Mouse (Mus musculus): ENCODE data around the gene Trim62.

DNA sequence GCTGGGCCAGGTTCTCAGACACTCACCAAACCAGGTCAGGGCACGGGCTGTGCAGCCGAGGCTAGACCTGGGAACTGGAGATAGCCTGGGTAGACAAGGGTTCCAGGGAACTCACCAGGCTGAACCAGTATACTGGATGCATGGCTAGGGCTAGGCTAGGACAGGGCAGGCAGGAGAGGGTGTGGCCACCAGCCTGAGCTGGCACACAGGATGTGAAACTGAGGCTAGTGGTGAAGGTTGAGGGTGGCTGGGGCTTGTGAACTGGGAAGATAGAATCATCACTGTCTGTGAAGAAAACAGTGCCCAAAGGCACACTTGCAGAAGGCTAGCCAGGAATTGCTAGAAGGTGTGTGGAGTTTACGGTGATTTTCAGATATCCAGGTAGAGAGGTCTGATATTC, 34.4 kb upstream of the Trim62 start:
- TF ChIP-seq CTCF (IDR thresholded peaks at IDR 0.05; ENCODE audit: low read depth, low read length), result no peak
- no peak for TF ChIP-seq POLR2A (IDR thresholded peaks at IDR 0.05; ENCODE audit: extremely low read depth, insufficient read depth, low read length)

Data from liver, adult 2 months (tissue).